Comparison of ENCODE assay signal across 16 mouse cellular contexts in the genomic region with DNA sequence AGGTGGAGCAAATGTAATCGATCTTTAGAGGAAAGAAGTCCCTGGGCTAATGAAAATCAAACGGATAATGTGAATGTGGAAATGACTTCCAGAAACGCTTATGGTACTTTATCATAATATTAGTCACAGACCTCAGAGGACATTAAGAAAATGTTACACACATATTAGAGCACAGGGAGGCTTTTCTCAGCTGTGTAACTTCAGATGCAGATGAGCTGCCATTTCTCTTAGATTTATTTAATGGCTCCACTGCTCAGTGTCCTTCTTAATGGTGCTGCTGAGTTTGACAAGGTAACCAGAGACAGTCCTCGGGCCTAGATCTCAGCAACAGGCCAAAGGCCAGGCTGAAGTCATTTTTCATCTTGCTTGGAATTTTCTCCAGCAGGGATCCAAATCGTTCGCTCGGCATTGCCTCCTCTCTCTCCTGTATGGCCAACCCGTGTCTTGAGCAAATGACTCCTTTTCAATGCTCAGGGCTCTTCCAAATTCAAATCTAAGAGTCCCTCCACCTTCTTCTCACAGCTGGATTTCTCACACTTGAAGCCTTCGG.
DNase-seq lines count a peak whose midpoint lies in the region; ATAC-seq and TF ChIP-seq lines count a peak whose summit lies in the region.
"Had no signal": no experiment of that assay in that cellular context is flagged by ENCODE, and none has a peak within 500 bp of the region (broad histone marks: within the 10 kb centered on the region; RNA-seq: fewer than 3 reads in every experiment).

No protein-coding gene starts in this region.

- H3K4me1 ChIP-seq in kidney, adult 2 months (ENCODE audit: control insufficient read depth, insufficient read depth, low read length), result peaks cover 11% of the 10 kb centered on the region; the same call in 1 of the 2 replicates
- H3K4me1 ChIP-seq in neural tube, embryonic 15.5 days, result peaks cover 13% of the 10 kb centered on the region
- 0 out of 2 replicates have a peak, but pooled peaks cover 6% of the 10 kb centered on the region for H3K4me1 ChIP-seq in intestine, postnatal 0 days (replicated peaks; ENCODE audit: control insufficient read depth, insufficient read depth, low read length)
- H3K4me1 ChIP-seq: midbrain, embryonic 12.5 days had no signal

- H3K4me2 ChIP-seq in neural tube, embryonic 15.5 days, result no peak overlapping the region
- peak overlapping the region; percentile 7; the same call in 1 of the 2 replicates for H3K4me2 ChIP-seq in intestine, postnatal 0 days (replicated peaks; ENCODE audit: low read depth)
- H3K4me2 ChIP-seq: forebrain, embryonic 15.5 days; heart, embryonic 11.5 days; midbrain, embryonic 12.5 days; neural tube, embryonic 12.5 days had no signal

- no peak for ATAC-seq in neural tube, embryonic 15.5 days (ENCODE audit: low FRiP score)
- ATAC-seq in intestine, postnatal 0 days, result no peak

- WGBS in kidney, adult 2 months, result 51% methylated on average over 9 of the region's 9 CpGs
- WGBS in neural tube, embryonic 15.5 days, result 38% methylated on average over 9 of the region's 9 CpGs
- WGBS in intestine, postnatal 0 days, result 63% methylated on average over 9 of the region's 9 CpGs

- no peaks in the 10 kb centered on the region for H3K9me3 ChIP-seq in neural tube, embryonic 15.5 days (replicated peaks)
- no peaks in the 10 kb centered on the region for H3K9me3 ChIP-seq in intestine, postnatal 0 days (ENCODE audit: control insufficient read depth)
- H3K9me3 ChIP-seq: forebrain, embryonic 15.5 days; midbrain, embryonic 12.5 days; neural tube, embryonic 12.5 days had no signal

- TF ChIP-seq POLR2A in kidney, adult 2 months (IDR thresholded peaks at IDR 0.05; ENCODE audit: low read depth, low read length), result no peak

- DNase-seq in kidney, adult 2 months, result no peak
- no peak for DNase-seq in kidney, adult 18-20 months
- peak; percentile 42 for DNase-seq in neural tube, embryonic 10.5 days (ENCODE audit: extremely low spot score, low spot score)
- no peak for DNase-seq in right cerebral cortex, postnatal 4 days
- no peak for DNase-seq in right cerebral cortex, adult 18-20 months
- DNase-seq: adrenal gland, postnatal 25 days; cerebellum, adult 9-11 months; gastrocnemius, postnatal 25 days; liver; thymus, adult 18-20 months had no signal

- no peak overlapping the region for H3K4me3 ChIP-seq in kidney, adult 2 months (ENCODE audit: insufficient read depth, low read depth, low read length)
- no peak overlapping the region for H3K4me3 ChIP-seq in neural tube, embryonic 15.5 days (replicated peaks)
- H3K4me3 ChIP-seq in intestine, postnatal 0 days (ENCODE audit: low read depth, low read length), result no peak overlapping the region
- H3K4me3 ChIP-seq: forebrain, embryonic 15.5 days; midbrain, embryonic 12.5 days; neural tube, embryonic 12.5 days had no signal

- H3K27me3 ChIP-seq in kidney, adult 2 months (replicated peaks; ENCODE audit: control insufficient read depth, insufficient read depth, low read length), result no peaks in the 10 kb centered on the region
- no peaks in the 10 kb centered on the region for H3K27me3 ChIP-seq in neural tube, embryonic 15.5 days (replicated peaks)
- H3K27me3 ChIP-seq in intestine, postnatal 0 days (replicated peaks; ENCODE audit: control insufficient read depth, insufficient read depth, low read length), result no peaks in the 10 kb centered on the region
- H3K27me3 ChIP-seq: forebrain, embryonic 15.5 days; midbrain, embryonic 12.5 days; neural tube, embryonic 12.5 days had no signal

- H3K27ac ChIP-seq in kidney, adult 2 months (ENCODE audit: insufficient read depth, low read depth, low read length), result peak overlapping the region; percentile 56; the same call in 1 of the 2 replicates
- H3K27ac ChIP-seq in neural tube, embryonic 15.5 days (replicated peaks), result no peak overlapping the region
- peak overlapping the region; percentile 74 for H3K27ac ChIP-seq in intestine, postnatal 0 days (ENCODE audit: low read depth, low read length)
- H3K27ac ChIP-seq: forebrain, embryonic 15.5 days; midbrain, embryonic 12.5 days; neural tube, embryonic 12.5 days had no signal

- no peak for TF ChIP-seq CTCF in kidney, adult 2 months (conservative IDR thresholded peaks at IDR 0.05; ENCODE audit: insufficient read depth, insufficient read length, low read depth, low read length)
- no peak for TF ChIP-seq CTCF in intestine, postnatal 0 days (IDR thresholded peaks at IDR 0.05; ENCODE audit: low read depth)

- H3K9ac ChIP-seq in neural tube, embryonic 15.5 days (replicated peaks), result no peak overlapping the region
- H3K9ac ChIP-seq in intestine, postnatal 0 days (ENCODE audit: low read depth, low read length), result 0 out of 2 replicates have a peak overlapping the region, but pooled peaks have one; percentile 11
- H3K9ac ChIP-seq: forebrain, embryonic 15.5 days; midbrain, embryonic 12.5 days; neural tube, embryonic 12.5 days had no signal

- no peaks in the 10 kb centered on the region for H3K36me3 ChIP-seq in kidney, adult 2 months (ENCODE audit: control insufficient read depth, insufficient read depth, low read length)
- H3K36me3 ChIP-seq in neural tube, embryonic 15.5 days, result no peaks in the 10 kb centered on the region
- H3K36me3 ChIP-seq in intestine, postnatal 0 days (ENCODE audit: control insufficient read depth, insufficient read depth), result no peaks in the 10 kb centered on the region
- H3K36me3 ChIP-seq: forebrain, embryonic 15.5 days; midbrain, embryonic 12.5 days; neural tube, embryonic 12.5 days had no signal
